Mouse (Mus musculus) ovary, postnatal 14 days (tissue): Measurements from ENCODE around the gene Mafk.

ENCODE experiments used
- DNase-seq: peaks from one replicate; pipeline ENCODE4 v3.0.0; 2022; ENCODE audit warnings: low spot score

The Mafk gene

DNA sequence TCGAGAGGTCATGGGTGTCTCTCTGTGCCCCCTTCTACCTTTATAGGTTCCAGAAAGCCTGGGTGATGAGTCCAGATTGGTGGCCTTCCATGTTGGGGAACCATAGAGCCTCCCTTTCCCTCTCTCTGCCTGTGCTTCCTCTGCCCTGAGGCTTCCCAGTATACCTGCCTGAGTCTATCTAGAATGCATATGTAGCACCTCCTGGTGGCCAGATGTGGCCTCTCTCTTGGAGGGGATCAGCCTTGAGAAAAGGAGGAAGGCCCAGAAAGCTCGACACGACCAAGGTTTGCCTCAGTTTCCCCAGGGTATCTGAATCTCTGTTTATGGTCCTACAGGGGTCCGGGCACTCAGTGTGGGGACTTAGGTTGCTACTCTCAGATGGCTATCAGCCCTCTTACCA lies 27.5 kb downstream of the Mafk start:
- DNase-seq: peak; percentile 30

GRCm38 (mm10) chr5:139819538-139820181 lies 28.3 kb downstream of the Mafk start, which contains the start of gene Tmem184a:
Tmem184a (minus strand) TSS chr5:139819917.
- DNase-seq: no peak

- DNase-seq: no peak
Observed at GRCm38 (mm10) chr5:139821466-139822459, 30.4 kb downstream of the Mafk start.

DNA sequence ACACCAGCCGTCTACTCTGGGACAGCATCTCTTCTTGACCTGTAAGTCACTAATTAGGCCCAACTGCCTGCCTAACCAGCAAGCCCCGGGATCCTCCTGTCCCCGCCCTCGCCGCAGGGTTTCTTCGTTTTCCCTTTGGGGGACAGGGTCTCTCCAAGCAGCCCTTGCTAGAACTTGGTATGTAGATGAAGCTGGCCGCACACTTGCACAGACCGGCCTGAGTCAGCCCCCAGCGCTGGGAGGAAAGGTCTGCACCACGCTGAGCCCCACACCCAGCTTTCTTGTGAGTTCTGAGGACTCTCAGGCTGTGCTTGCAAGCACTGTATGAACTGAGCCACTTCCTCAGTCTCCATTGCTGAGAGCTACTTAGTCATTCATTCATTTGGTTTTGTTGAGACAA lies 33.2 kb downstream of the Mafk start:
- DNase-seq: no peak

- no peak for DNase-seq
Observed at GRCm38 (mm10) chr5:139825947-139826346, 34.6 kb downstream of the Mafk start.

DNA sequence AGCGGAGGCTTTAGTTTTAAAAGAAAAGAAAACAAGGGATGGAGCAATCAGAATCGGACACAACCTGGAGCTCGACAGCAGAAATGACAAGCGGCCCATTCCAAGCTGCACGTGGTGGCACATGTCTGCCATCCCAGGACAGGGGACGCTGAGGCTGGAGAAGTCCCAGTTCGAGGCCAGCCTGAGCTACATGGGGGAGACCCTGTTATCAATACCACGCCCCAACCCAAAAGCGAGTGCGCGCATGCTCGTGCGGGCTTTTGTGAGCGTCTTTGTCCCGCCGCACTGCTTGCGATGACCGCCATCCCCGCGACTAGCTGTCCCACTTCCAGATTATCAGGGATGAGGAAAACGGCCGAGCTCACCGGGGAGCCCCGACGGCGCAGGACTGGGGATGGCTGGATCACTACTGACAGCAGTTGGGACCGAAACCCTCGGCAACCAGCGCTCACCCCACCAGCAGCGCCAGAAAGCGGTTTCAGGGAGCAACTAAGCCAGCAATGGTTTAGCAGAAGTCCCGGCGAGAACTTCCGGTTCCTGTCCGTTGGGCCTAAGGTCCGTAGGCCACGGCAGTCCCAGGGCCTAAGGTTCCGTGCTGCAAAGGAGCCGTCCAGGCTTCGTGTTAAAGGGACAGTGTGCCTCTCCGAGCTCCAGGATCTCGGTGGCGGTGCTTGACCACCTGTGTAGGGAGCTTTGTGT lies 35.2 kb downstream of the Mafk start, which contains the start of the genes Gm26938 and Psmg3:
Gm26938 (minus strand) TSS at position 51 of the 699 bp plus-strand sequence.
Psmg3 (minus strand) TSS at position 529 of the 699 bp plus-strand sequence.
- peak; percentile 94 for DNase-seq

DNA sequence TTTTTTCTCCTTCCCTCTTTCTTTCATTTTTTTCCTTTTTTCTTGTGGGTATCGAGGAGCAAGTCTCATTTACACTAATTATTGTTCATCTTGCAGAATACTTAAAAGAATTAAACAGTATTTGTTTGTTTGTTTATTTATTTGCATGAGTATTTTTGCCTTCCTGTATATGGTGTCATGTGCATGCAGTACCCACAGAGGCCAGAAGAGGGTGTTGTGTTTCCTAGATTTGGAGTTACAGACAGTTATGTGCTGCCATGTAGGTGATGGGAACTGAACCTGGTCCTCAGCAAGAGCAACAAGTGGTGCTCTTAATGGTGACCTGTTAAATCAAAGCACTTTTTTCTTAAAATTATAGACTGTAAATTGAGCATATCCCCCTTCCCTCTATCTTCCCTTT lies 36.3 kb downstream of the Mafk start:
- DNase-seq: no peak

- no peak for DNase-seq
Observed at GRCm38 (mm10) chr5:139829384-139829783, 38.1 kb downstream of the Mafk start.

- no peak for DNase-seq
Observed at GRCm38 (mm10) chr5:139830734-139831133, 39.4 kb downstream of the Mafk start.

DNA sequence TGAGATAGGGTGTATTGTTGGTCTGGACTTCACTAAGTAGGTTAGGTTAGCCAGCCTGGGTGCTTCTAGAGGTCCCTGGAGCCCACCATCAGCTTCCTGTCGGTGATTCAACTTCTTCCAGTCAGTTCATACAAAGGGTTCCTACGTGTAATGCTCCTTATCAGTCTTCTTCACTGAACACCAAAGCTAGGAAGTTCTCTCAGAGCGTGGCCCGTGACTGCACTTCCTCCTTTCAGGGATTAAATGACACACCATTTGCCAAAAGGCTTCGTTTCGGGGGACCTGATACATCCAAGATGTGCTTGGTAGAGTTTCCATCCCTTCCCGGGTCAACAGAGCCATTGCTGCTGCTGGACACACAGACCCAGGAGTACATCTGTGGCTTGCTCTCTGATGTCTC lies 40.8 kb downstream of the Mafk start:
- DNase-seq: no peak

- DNase-seq: no peak
Observed at GRCm38 (mm10) chr5:139835706-139836105, 44.4 kb downstream of the Mafk start.

DNA sequence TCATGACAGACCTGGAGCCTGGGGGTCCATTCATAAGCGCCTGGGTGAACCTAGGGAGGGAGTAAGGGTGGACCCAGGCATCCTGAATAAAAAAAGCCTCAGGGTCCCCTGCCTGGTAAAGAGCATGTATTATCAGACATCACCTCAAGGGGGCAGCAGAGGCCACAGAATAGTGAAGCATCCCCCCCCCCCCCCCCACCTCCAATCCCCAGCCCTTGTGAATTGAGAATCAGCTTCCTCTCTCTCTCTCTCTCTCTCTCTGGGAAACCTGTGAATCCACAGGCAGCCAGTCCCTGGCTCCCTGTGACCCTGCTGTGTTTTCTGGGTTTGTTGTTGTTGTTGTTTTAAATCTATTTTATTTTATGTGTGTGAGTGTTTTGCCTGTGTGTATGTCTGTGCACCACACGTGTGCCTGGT lies 47.2 kb downstream of the Mafk start:
- peak; percentile 71 for DNase-seq

GRCm38 (mm10) chr5:139839142-139839541 lies 47.8 kb downstream of the Mafk start:
- DNase-seq: no peak

- no peak for DNase-seq
Observed at GRCm38 (mm10) chr5:139849626-139850320, 58.5 kb downstream of the Mafk start.
